Mouse (Mus musculus) limb, embryonic 14.5 days (tissue): ENCODE measurements around the gene Bach2. TPM values are rescaled to one million over a fixed set of nuclear protein-coding genes. Genes with fewer than 3 reads are reported as not detected.

Experiments
- ATAC-seq: fragments of 200-750 bp; cut with Nextera tagmentation; 2 replicates; pipeline ENCODE4 v1.8.0; 2017; ENCODE audit warnings: low read depth, moderate number of reproducible peaks, moderate TSS enrichment; ENCODE audit not compliant: low FRiP score
- DNase-seq: peaks from one replicate; pipeline ENCODE4 v3.0.0-alpha.2; 2015; ENCODE audit warnings: low spot score
- H3K27ac ChIP-seq: fragments of 300-500 bp; sonication (generic); replicated peaks from 2 replicates; pipeline ENCODE4 v1.5.1; 2014; ENCODE audit warnings: low read depth, mild to moderate bottlenecking, low read length, moderate library complexity, mixed read lengths
- H3K27me3 ChIP-seq: fragments of 300-500 bp; sonication (generic); 2 replicates; pipeline ENCODE4 v1.6.1; 2014; ENCODE audit warnings: low read length, mixed read lengths; ENCODE audit not compliant: control insufficient read depth, insufficient read depth
- H3K36me3 ChIP-seq: fragments of 300-500 bp; sonication (generic); 2 replicates; pipeline ENCODE4 v1.6.1; 2014; ENCODE audit warnings: mild to moderate bottlenecking, low read length, moderate library complexity, mixed read lengths; ENCODE audit not compliant: control insufficient read depth, insufficient read depth
- H3K4me1 ChIP-seq: fragments of 300-500 bp; sonication (generic); 2 replicates; pipeline ENCODE4 v1.6.1; 2014; ENCODE audit warnings: antibody characterized with exemption, low read length, mixed read lengths; ENCODE audit not compliant: control insufficient read depth, insufficient read depth
- H3K4me2 ChIP-seq: fragments of 300-500 bp; sonication (generic); replicated peaks from 2 replicates; pipeline ENCODE4 v1.6.1; 2014; ENCODE audit warnings: low read depth, mild to moderate bottlenecking, low read length, moderate library complexity; ENCODE audit not compliant: severe bottlenecking
- H3K4me3 ChIP-seq: fragments of 300-500 bp; sonication (generic); replicated peaks from 2 replicates; pipeline ENCODE4 v1.5.1; 2014; ENCODE audit warnings: low read length
- H3K9ac ChIP-seq: fragments of 300-500 bp; sonication (generic); 2 replicates; pipeline ENCODE4 v1.6.1; 2014; ENCODE audit warnings: mild to moderate bottlenecking, low read depth, low read length, moderate library complexity; ENCODE audit not compliant: severe bottlenecking
- H3K9me3 ChIP-seq: fragments of 300-500 bp; sonication (generic); 2 replicates; pipeline ENCODE4 v1.6.1; 2016; ENCODE audit warnings: low read length; ENCODE audit not compliant: control insufficient read depth
- POLR2A ChIP-seq: fragments of 200-500 bp; IDR thresholded peaks from 2 replicates; pipeline ENCODE4 v1.8.0; 2012; ENCODE audit warnings: inconsistent platforms, mild to moderate bottlenecking, moderate library complexity, borderline replicate concordance; ENCODE audit not compliant: insufficient read depth, insufficient read length; ENCODE audit errors: extremely low read depth
- WGBS: fragments of 180-500 bp; shearing (Covaris S2); extraction: QIAGEN DNeasy Blood & Tissue Kit; methylation state at CpG from one replicate; pipeline ENCODE4 v1.1.7; 2014; 5-methylcytosine and 5-hydroxymethylcytosine counted together
- polyA plus RNA-seq, 2 experiments: library from polyadenylated mRNA; depleted of rRNA in 1 of 2; stranded (reverse) in 1 of 2; unstranded in 1 of 2; fragments of >200 nt; fragmentation: Nextera tagmentation in 1 of 2; extraction: Ambion mirVana in 1 of 2; gene quantifications; 2 replicates each; pipeline versions ENCODE4 v1.2.1 to v1.2.3; 2012 to 2014

Gene Bach2
- polyA plus RNA-seq, 2 experiments = 6.0 to 9.6 TPM

- 62% methylated on average over 6 of the region's 7 CpGs for WGBS
- no peak for DNase-seq
These were observed 254.2 kb downstream of the Bach2 start for GRCm38 (mm10) chr4:32492834-32493233.

GRCm38 (mm10) chr4:32501780-32502179 is 263.2 kb downstream of the Bach2 start:
- 91% methylated on average over 8 of the region's 8 CpGs for WGBS
- DNase-seq (no peak), ATAC-seq (no peak)
- Histone ChIP-seq H3K9ac (no peak overlapping the region), H3K4me2 (no peak overlapping the region), H3K27ac (no peak overlapping the region), H3K9me3 (no peaks in the 10 kb centered on the region), H3K4me3 (no peak overlapping the region), H3K36me3 (no peaks in the 10 kb centered on the region; the same call in 1 of the 2 replicates), H3K4me1 (no peaks in the 10 kb centered on the region), H3K27me3 (no peaks in the 10 kb centered on the region)
- TF ChIP-seq POLR2A = no peak

More at GRCm38 (mm10) chr4:32492834-32493233, 254.2 kb downstream of the Bach2 start:
- Histone ChIP-seq H3K9ac (no peak overlapping the region), H3K4me2 (no peak overlapping the region), H3K4me1 (no peaks in the 10 kb centered on the region), H3K9me3 (no peaks in the 10 kb centered on the region), H3K27me3 (no peaks in the 10 kb centered on the region), H3K36me3 (no peaks in the 10 kb centered on the region), H3K27ac (no peak overlapping the region), H3K4me3 (no peak overlapping the region)
- no peak for ATAC-seq
- TF ChIP-seq POLR2A = no peak

GRCm38 (mm10) chr4:32502181-32502580 is 263.6 kb downstream of the Bach2 start:
- H3K9ac ChIP-seq = no peak overlapping the region
- no peak for TF ChIP-seq POLR2A
- no peaks in the 10 kb centered on the region for H3K27me3 ChIP-seq
- DNase-seq (no peak), ATAC-seq (no peak)
- 92% methylated on average over 4 of the region's 4 CpGs for WGBS
- H3K36me3 ChIP-seq = no peaks in the 10 kb centered on the region; the same call in 1 of the 2 replicates
- H3K4me3 ChIP-seq = no peak overlapping the region
- no peak overlapping the region for H3K4me2 ChIP-seq
- no peaks in the 10 kb centered on the region for H3K9me3 ChIP-seq
- no peaks in the 10 kb centered on the region for H3K4me1 ChIP-seq
- no peak overlapping the region for H3K27ac ChIP-seq

- Histone ChIP-seq H3K9ac (no peak overlapping the region), H3K4me3 (no peak overlapping the region), H3K4me2 (no peak overlapping the region), H3K27ac (no peak overlapping the region), H3K9me3 (no peaks in the 10 kb centered on the region), H3K4me1 (peaks cover 17% of the 10 kb centered on the region), H3K36me3 (no peaks in the 10 kb centered on the region; the same call in 1 of the 2 replicates), H3K27me3 (no peaks in the 10 kb centered on the region)
- ATAC-seq (no peak), DNase-seq (no peak)
- TF ChIP-seq POLR2A = no peak
- WGBS = 88% methylated on average over 11 of the region's 11 CpGs
These were observed 265.6 kb downstream of the Bach2 start for GRCm38 (mm10) chr4:32504236-32504635.

GRCm38 (mm10) chr4:32506306-32506808 is 267.8 kb downstream of the Bach2 start:
- Histone ChIP-seq H3K4me2 (no peak overlapping the region), H3K4me3 (no peak overlapping the region), H3K9me3 (no peaks in the 10 kb centered on the region), H3K36me3 (no peaks in the 10 kb centered on the region; the same call in 1 of the 2 replicates), H3K9ac (no peak overlapping the region), H3K4me1 (peaks cover 28% of the 10 kb centered on the region), H3K27me3 (no peaks in the 10 kb centered on the region), H3K27ac (no peak overlapping the region)
- ATAC-seq (no peak), DNase-seq (no peak)
- WGBS = 84% methylated on average over 7 of the region's 7 CpGs
- TF ChIP-seq POLR2A = no peak

- H3K4me1 ChIP-seq = peaks cover 31% of the 10 kb centered on the region
- no peak for ATAC-seq
These were observed 268.4 kb downstream of the Bach2 start for GRCm38 (mm10) chr4:32507041-32507440.

More at GRCm38 (mm10) chr4:32507041-32507440, 268.4 kb downstream of the Bach2 start:
- H3K9me3 ChIP-seq = no peaks in the 10 kb centered on the region
- H3K36me3 ChIP-seq = no peaks in the 10 kb centered on the region; the same call in 1 of the 2 replicates
- TF ChIP-seq POLR2A = no peak
- H3K27ac ChIP-seq = no peak overlapping the region
- H3K27me3 ChIP-seq = no peaks in the 10 kb centered on the region
- no peak overlapping the region for H3K4me3 ChIP-seq
- 74% methylated on average over 6 of the region's 6 CpGs for WGBS
- no peak for DNase-seq
- no peak overlapping the region for H3K9ac ChIP-seq
- no peak overlapping the region for H3K4me2 ChIP-seq
